Mouse (Mus musculus): Measurements from ENCODE around the gene Wdr5b. TPM values are rescaled to one million over a fixed set of nuclear protein-coding genes. Genes with fewer than 3 reads are reported as not detected.

The Wdr5b gene
- polyA plus RNA-seq, 1 experiment from 2014 or later: 9.9 TPM

DNA sequence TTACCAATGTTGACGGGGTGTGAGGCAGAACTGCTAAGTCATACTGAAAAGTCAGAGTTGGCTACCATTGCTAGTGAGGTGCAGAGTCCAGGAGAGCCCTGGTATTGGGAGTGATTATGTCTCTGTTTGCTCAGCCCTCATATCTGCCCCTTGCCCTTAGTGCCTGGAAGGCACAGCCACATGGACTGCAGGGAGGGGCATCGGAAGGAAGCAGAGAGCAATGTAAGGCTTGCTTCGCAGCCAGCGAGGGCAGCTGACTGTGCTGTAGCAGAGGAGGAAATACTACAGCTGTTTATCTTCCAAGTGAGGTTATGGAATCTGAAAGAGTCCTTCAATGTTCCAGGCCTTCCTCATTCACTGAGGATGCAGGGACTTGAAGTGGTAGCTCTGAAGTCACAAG, 46.9 kb downstream of the Wdr5b start:
- Histone ChIP-seq H3K4me2 (no peak overlapping the region), H3K9ac (no peak overlapping the region), H3K27me3 (ENCODE audit: insufficient read depth, low read length) (no peaks in the 10 kb centered on the region), H3K36me3 (ENCODE audit: insufficient read depth) (peaks cover 76% of the 10 kb centered on the region), H3K4me3 (ENCODE audit: low read depth, low read length) (no peak overlapping the region), H3K4me1 (ENCODE audit: insufficient read depth) (no peaks in the 10 kb centered on the region), H3K27ac (ENCODE audit: low read depth) (no peak overlapping the region), H3K9me3 (ENCODE audit: low read depth, low read length) (no peaks in the 10 kb centered on the region)
- ATAC-seq (ENCODE audit: insufficient read depth) (no peak), DNase-seq (no peak)
- no peak for TF ChIP-seq CTCF (IDR thresholded peaks at IDR 0.05; ENCODE audit: low read depth)
- 71% methylated on average over 4 of the region's 4 CpGs for WGBS

GRCm38 (mm10) chr16:36089065-36089464, 48.1 kb downstream of the Wdr5b start:
- no peak overlapping the region for H3K4me3 ChIP-seq (ENCODE audit: low read depth, low read length)
- DNase-seq (no peak), ATAC-seq (ENCODE audit: insufficient read depth) (no peak)
- H3K36me3 ChIP-seq (ENCODE audit: insufficient read depth): peaks cover 64% of the 10 kb centered on the region
- no peak overlapping the region for H3K27ac ChIP-seq (ENCODE audit: low read depth)
- H3K27me3 ChIP-seq (ENCODE audit: insufficient read depth, low read length): no peaks in the 10 kb centered on the region
- 86% methylated on average over 7 of the region's 7 CpGs for WGBS
- H3K4me1 ChIP-seq (ENCODE audit: insufficient read depth): no peaks in the 10 kb centered on the region
- H3K4me2 ChIP-seq: no peak overlapping the region
- TF ChIP-seq CTCF (IDR thresholded peaks at IDR 0.05; ENCODE audit: low read depth): no peak
- no peaks in the 10 kb centered on the region for H3K9me3 ChIP-seq (ENCODE audit: low read depth, low read length)
- H3K9ac ChIP-seq: no peak overlapping the region

GRCm38 (mm10) chr16:36089850-36090616, 49.0 kb downstream of the Wdr5b start:
- 81% methylated on average over 8 of the region's 8 CpGs for WGBS
- ATAC-seq (ENCODE audit: insufficient read depth) (no peak), DNase-seq (no peak)
- H3K4me1 ChIP-seq (ENCODE audit: insufficient read depth): no peaks in the 10 kb centered on the region
- TF ChIP-seq CTCF (IDR thresholded peaks at IDR 0.05; ENCODE audit: low read depth): no peak
- no peak overlapping the region for H3K4me2 ChIP-seq
- H3K27me3 ChIP-seq (ENCODE audit: insufficient read depth, low read length): no peaks in the 10 kb centered on the region
- H3K4me3 ChIP-seq (ENCODE audit: low read depth, low read length): no peak overlapping the region
- no peak overlapping the region for H3K27ac ChIP-seq (ENCODE audit: low read depth)
- no peak overlapping the region for H3K9ac ChIP-seq
- no peaks in the 10 kb centered on the region for H3K9me3 ChIP-seq (ENCODE audit: low read depth, low read length)
- peaks cover 58% of the 10 kb centered on the region for H3K36me3 ChIP-seq (ENCODE audit: insufficient read depth)

GRCm38 (mm10) chr16:36090785-36091509, 50.0 kb downstream of the Wdr5b start:
- H3K27me3 ChIP-seq (ENCODE audit: insufficient read depth, low read length): no peaks in the 10 kb centered on the region
- WGBS: 91% methylated on average over 11 of the region's 11 CpGs
- H3K4me2 ChIP-seq: no peak overlapping the region
- ATAC-seq (ENCODE audit: insufficient read depth) (no peak), DNase-seq (no peak)
- H3K27ac ChIP-seq (ENCODE audit: low read depth): no peak overlapping the region
- no peaks in the 10 kb centered on the region for H3K9me3 ChIP-seq (ENCODE audit: low read depth, low read length)
- peaks cover 50% of the 10 kb centered on the region for H3K36me3 ChIP-seq (ENCODE audit: insufficient read depth)
- H3K9ac ChIP-seq: no peak overlapping the region
- TF ChIP-seq CTCF (IDR thresholded peaks at IDR 0.05; ENCODE audit: low read depth): no peak
- no peak overlapping the region for H3K4me3 ChIP-seq (ENCODE audit: low read depth, low read length)
- H3K4me1 ChIP-seq (ENCODE audit: insufficient read depth): no peaks in the 10 kb centered on the region

Other genes with a start within 250 kb of the Wdr5b start
- 0.58 and 0.74 TPM in 2 replicates for gene Parp14, start 169.6 kb upstream of the Wdr5b start, polyA plus RNA-seq (2014; fragmentation: Nextera tagmentation; extraction: Ambion mirVana)
- gene Parp9, start 102.7 kb upstream of the Wdr5b start, polyA plus RNA-seq (2014; fragmentation: Nextera tagmentation; extraction: Ambion mirVana): 4.7 and 5.2 TPM in 2 replicates
- 4.9 and 5.6 TPM in 2 replicates for gene Dtx3l, start 102.0 kb upstream of the Wdr5b start, polyA plus RNA-seq (2014; fragmentation: Nextera tagmentation; extraction: Ambion mirVana)
- 39.1 and 40.4 TPM in 2 replicates for gene Kpna1, start 62.4 kb upstream of the Wdr5b start, polyA plus RNA-seq (2014; fragmentation: Nextera tagmentation; extraction: Ambion mirVana)
- gene Fam162a, start 30.4 kb downstream of the Wdr5b start, polyA plus RNA-seq (2014; fragmentation: Nextera tagmentation; extraction: Ambion mirVana): 338 and 352 TPM in 2 replicates
- 78.6 and 80.6 TPM in 2 replicates for gene Ccdc58, start 30.5 kb downstream of the Wdr5b start, polyA plus RNA-seq (2014; fragmentation: Nextera tagmentation; extraction: Ambion mirVana)
- gene Csta1, start 90.1 kb downstream of the Wdr5b start, polyA plus RNA-seq (2014; fragmentation: Nextera tagmentation; extraction: Ambion mirVana): not detected in 2 replicates
- gene Stfa2l1, start 115.6 kb downstream of the Wdr5b start, polyA plus RNA-seq (2014; fragmentation: Nextera tagmentation; extraction: Ambion mirVana): not detected in 2 replicates
- gene Gm5483, start 143.0 kb downstream of the Wdr5b start, polyA plus RNA-seq (2014; fragmentation: Nextera tagmentation; extraction: Ambion mirVana): 0.70 and 2.7 TPM in 2 replicates
- gene Gm5416, start 169.2 kb downstream of the Wdr5b start, polyA plus RNA-seq (2014; fragmentation: Nextera tagmentation; extraction: Ambion mirVana): not detected in 2 replicates
- 0.34 TPM in 1 of 2 replicates, not detected in the other for gene 2010005H15Rik, start 180.3 kb downstream of the Wdr5b start, polyA plus RNA-seq (2014; fragmentation: Nextera tagmentation; extraction: Ambion mirVana)
- gene Stfa1, start 235.8 kb downstream of the Wdr5b start, polyA plus RNA-seq (2014; fragmentation: Nextera tagmentation; extraction: Ambion mirVana): 0.86 and 5.4 TPM in 2 replicates